Mouse (Mus musculus) cerebellum, postnatal 4 days (tissue): ENCODE results near the gene Cntd1.
"Not testable (repeated sequence)": the region's sequence is repeated elsewhere in the genome, so short reads cannot be mapped to it uniquely, and the experiment has no call there.

Source experiments
- DNase-seq, 2 experiments: peaks; one replicate each; pipeline ENCODE4 v3.0.0; 2022; ENCODE audit warnings: low spot score in 2 of 2, mixed read lengths in 1 of 2

Cntd1 gene

GRCm38 (mm10) chr11:101282896-101283295, 4.1 kb downstream of the Cntd1 start:
- DNase-seq: no peak

GRCm38 (mm10) chr11:101283805-101284204, 5.0 kb downstream of the Cntd1 start:
- no peak for DNase-seq

DNA sequence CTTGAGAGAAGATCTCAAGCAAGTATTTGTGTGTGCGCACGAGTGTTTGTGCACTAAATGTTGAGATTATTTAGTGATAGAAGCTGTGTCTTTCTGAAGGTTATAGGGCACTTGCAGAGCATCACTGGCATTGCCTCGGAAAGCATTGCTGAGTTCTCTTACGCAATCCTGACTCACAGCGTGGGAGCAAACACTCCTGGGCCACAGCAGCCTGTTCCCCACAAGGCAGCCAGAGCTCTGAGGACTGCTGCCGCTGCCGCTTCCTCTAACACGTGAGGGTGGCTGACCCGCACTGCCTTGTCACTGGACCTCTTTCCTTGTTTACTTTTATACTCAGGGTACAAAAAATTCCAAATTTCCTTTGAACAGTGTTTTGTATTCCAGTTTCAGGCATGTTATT, 8.5 kb downstream of the Cntd1 start:
- no peak for DNase-seq

DNA sequence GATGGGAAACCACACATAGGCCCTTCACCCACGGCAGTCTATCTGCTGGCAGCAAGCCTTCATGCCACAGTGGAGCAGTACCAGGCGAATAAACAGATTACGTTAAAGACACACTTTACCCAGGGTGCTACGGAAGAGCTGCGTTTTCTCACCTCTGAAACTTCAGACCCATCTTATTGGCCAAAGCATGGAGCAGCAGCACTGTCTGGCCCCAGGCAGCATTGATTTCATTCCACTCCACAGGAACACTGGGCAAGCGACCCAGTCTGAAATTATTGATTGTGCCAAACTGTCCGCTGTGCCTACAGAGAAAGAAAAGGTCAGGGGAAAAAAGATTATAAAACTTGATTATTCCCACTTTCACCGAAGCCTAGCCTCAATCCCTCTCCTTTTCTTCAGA, 12.4 kb downstream of the Cntd1 start:
- no peak for DNase-seq

DNA sequence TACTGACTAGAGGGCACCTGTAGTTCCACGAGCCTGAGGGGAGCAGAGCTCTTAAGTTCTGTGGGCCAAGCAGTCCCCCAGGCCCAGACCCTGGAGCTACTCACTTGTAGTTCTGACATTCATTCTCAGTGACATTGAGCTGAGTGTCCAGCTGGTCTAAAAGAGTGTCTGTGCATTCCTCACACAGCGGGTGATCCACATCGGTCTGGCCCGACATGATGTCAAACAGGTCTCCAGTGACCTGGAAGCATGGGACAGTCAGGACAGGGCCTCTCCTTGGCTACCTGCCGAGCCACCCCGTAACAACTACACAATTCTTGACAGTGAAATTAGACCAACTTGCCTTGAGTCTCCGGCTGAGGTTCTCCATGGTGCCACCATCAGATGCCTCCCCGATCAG, 16.4 kb downstream of the Cntd1 start:
- DNase-seq: no peak

DNA sequence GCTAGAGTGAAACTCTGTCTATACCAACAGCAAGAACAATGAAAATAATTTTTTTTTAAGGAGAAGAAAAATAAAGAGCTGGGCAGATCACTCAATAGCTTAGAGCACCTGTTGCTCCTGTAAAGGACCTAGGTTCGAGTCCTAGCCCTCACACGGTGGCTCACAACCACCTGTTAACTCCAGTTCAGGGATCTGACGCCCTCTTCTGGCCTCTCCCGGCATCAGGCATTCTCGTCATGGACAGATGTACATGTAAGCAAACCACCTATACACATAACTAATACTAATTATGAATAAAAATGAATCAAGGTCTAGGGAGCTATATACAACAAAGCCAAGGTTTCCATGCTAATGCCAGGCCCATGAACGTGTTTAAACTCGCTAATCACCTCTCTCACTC, 22.1 kb downstream of the Cntd1 start:
- no peak for DNase-seq

DNA sequence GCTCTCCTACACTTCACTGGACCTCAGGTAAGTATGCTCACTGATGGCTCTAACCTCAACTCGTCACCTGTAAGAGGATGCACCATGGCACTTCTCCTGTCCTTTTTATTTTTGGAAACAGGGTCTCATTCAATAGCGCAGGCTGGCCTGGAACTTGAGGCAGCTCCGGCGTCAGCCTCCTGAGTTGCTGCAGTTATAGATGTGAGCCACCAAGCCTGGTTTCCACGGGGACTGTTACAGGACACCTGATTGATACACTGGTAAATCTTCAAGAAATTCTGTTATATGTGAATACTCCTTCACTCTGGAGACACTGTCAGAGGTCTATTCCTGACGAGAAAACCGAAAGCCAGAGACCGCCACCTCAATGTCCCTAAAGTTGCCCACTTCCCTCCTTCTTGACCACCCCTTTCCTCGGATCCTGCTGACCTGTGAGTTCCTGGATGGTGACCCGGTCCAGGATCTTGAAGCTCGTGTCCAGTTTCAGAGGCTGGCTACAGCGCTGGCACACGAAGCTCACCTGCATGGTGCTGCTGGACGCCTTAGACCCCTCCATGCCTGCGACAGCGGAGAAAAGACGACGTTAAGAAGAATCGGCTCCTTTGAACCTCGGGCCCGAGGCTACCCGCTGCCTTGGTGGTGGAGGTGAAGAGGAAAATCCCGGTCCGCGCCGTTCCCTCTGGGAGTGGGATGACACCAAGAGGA, 22.6 kb downstream of the Cntd1 start:
- DNase-seq: no peak

GRCm38 (mm10) chr11:101302004-101302798, 23.4 kb downstream of the Cntd1 start, which contains the start of gene Becn1:
Becn1 (minus strand) TSS chr11:101302286.
- DNase-seq: peak; percentile 97 to 99

- DNase-seq: no peak
Observed at GRCm38 (mm10) chr11:101307744-101308143, 28.9 kb downstream of the Cntd1 start.

GRCm38 (mm10) chr11:101311083-101311482, 32.3 kb downstream of the Cntd1 start:
- no peak for DNase-seq

- no peak for DNase-seq
Observed at GRCm38 (mm10) chr11:101312150-101312549, 33.3 kb downstream of the Cntd1 start.

DNA sequence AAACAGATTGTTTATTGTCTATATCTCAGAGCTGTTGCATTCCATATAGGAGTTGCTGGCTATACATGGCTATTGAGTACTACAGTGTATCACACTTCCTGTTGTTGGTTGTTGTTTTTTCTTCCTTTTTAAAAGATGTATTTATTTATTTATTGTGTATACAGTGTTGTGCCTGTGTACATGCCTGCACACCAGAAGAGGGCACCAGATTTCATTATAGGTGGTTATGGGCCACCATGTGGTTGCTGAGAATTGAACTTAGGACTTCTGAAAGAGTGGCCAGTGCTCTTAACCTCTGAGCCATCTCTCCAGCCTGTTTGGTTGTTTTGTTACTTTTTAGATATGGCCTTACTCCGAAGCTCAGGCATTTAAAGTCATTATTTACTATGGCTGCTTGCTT, 35.8 kb downstream of the Cntd1 start:
- DNase-seq: no peak

DNA sequence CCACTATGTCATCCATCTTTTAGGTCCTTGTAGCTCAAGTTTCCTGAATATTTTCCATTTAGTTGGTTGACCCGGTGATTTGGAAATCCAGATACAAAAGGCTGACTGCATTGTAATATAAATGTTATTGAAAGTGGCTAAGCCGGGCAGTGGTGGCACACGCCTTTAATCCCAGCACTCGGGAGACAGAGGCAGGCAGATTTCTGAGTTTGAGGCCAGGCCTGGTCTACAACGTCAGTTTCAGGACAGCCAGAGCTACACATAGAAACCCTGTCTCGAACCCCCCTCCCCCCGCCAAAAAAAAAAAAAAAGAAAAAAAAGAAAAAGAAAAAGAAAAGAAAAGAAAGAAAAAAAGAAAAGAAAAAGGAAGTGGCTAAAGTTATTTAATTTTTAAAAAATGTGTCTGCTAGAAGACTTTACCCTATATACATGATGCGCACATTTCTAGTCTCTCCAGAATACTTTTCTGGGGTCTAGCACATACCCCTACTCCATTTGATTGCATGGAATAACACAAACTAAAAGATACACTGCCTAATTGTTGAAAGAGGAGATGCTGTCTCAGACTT, 36.4 kb downstream of the Cntd1 start:
- DNase-seq: no peak

GRCm38 (mm10) chr11:101315665-101316500, 37.1 kb downstream of the Cntd1 start, which contains the start of gene Psme3:
Psme3 (plus strand) TSS chr11:101316213.
- peak; percentile 73 to 90 for DNase-seq

DNA sequence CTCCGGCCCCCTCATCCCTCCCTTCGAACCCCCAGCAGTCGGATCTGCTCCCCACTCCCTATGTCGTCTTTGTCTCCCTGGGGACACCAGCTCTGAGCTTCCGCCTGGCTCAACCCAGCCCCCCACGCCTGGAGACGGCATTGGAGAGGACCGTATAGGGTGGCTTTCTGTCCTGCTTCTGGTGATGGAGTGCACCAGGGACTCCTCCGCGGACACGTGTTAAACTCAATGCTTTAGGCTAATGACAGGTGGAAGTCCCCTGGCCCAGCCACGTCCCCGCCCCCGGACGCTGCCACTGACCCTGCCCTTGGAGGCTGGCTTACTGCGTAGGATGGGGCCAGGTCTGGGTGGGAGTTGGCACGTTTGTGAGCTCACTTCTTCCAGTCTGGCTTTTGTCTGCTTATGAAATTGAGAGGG, 37.7 kb downstream of the Cntd1 start:
- DNase-seq: peak in 1 of 2 experiments; percentile 14

GRCm38 (mm10) chr11:101323609-101324008, 44.8 kb downstream of the Cntd1 start:
- peak; percentile 48 to 77 for DNase-seq

DNA sequence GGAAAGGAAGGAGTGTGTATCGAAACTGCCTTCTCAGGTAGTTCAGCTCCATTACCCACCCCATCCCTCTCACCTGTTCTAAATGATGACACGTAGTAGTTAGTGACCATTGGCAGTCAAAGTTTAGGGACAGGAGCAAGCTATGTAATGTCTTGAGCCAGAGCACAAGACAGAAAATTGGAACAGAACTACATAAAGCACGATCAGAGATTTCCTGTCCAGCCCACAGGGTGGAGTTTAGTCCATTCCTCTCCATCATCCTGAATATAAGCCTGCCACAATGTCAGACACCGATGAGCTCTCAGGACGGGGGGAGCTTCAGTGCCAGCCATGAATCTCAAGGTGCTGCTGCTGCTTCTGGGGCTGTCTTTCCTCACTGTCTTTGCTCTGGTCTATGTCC, 46.0 kb downstream of the Cntd1 start, which contains the start of gene Aoc2:
Aoc2 (plus strand) TSS at position 301 of the 400 bp plus-strand sequence.
- no peak for DNase-seq

GRCm38 (mm10) chr11:101325201-101325600, 46.4 kb downstream of the Cntd1 start:
- not testable (repeated sequence) for DNase-seq

- DNase-seq: no peak
Observed at GRCm38 (mm10) chr11:101326147-101326546, 47.3 kb downstream of the Cntd1 start.

- no peak for DNase-seq
Observed at GRCm38 (mm10) chr11:101327311-101327710, 48.5 kb downstream of the Cntd1 start.

- no peak for DNase-seq
Observed at GRCm38 (mm10) chr11:101328941-101329635, 50.3 kb downstream of the Cntd1 start.
